Mouse (Mus musculus) layer of hippocampus, adult 2 months (tissue): Measurements from ENCODE around the gene Dlg1. TPM values are rescaled to one million over a fixed set of nuclear protein-coding genes. Genes with fewer than 3 reads are reported as not detected.

ENCODE experiments used
- DNase-seq, 2 experiments: peaks; one replicate each; pipeline ENCODE4 v3.0.0; 2022; ENCODE audit warnings: low spot score in 2 of 2
- H3K27ac ChIP-seq: fragments of 200-600 bp; 2 replicates; pipeline ENCODE4 v1.8.1; 2022
- H3K4me3 ChIP-seq: fragments of 200-600 bp; 2 replicates; pipeline ENCODE4 v1.8.1; 2022; ENCODE audit warnings: mild to moderate bottlenecking
- CTCF ChIP-seq: fragments of 200-600 bp; conservative IDR thresholded peaks from 2 replicates; pipeline ENCODE4 v1.8.1; 2022; ENCODE audit warnings: antibody characterized with exemption, mild to moderate bottlenecking, moderate library complexity
- total RNA-seq, 2 experiments: library from RNA; stranded (reverse); gene quantifications; 2 replicates each; pipeline ENCODE4 v1.2.3; 2021

The Dlg1 gene
- total RNA-seq, 2 experiments from 2014 or later = 86.2 to 86.4 TPM

GRCm38 (mm10) chr16:31910281-31910847 is 247.1 kb downstream of the Dlg1 start:
- no peak overlapping the region for H3K27ac ChIP-seq
- TF ChIP-seq CTCF = no peak
- H3K4me3 ChIP-seq = no peak overlapping the region
- DNase-seq = no peak

- Histone ChIP-seq H3K4me3 (no peak overlapping the region), H3K27ac (peak overlapping the region; percentile 62; the same call in 1 of the 2 replicates)
- no peak for TF ChIP-seq CTCF
- DNase-seq = no peak
Measured at GRCm38 (mm10) chr16:31917776-31918175, 254.5 kb downstream of the Dlg1 start.

- TF ChIP-seq CTCF = peak; percentile 97
- Histone ChIP-seq H3K4me3 (no peak overlapping the region), H3K27ac (peak overlapping the region; percentile 62; the same call in 1 of the 2 replicates)
- DNase-seq = peak; percentile 87 to 90
Measured at GRCm38 (mm10) chr16:31918248-31918724, 255.0 kb downstream of the Dlg1 start.

DNA sequence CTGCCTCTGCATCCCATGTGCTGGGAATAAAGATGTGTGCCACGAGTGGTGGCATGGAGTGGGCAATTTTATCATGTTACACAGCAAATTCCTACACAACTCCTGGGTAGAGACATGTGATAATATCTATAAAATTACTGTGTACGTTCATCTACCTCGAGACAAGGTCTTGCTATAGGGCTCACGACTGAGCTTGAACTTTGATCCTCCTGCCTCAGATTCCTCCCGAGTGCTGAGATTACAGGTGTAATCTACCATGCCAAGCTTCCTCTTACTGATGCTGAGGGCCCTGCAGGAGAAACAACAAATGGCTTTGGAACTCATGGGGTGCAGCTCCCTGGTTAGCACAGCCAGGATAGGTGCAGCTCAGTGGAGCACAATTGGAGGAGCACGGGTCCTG is 261.1 kb downstream of the Dlg1 start:
- no peak overlapping the region for H3K4me3 ChIP-seq
- TF ChIP-seq CTCF = no peak
- no peak overlapping the region for H3K27ac ChIP-seq
- no peak for DNase-seq

Other genes with a start within 250 kb of the Dlg1 start
- gene Bdh1, start 241.2 kb upstream of the Dlg1 start, total RNA-seq = 10 to 100 TPM; 92.4 to 95.6 TPM
- under 1 TPM; 0.20 to 0.29 TPM for gene Meltf, start 215.4 kb downstream of the Dlg1 start, total RNA-seq